Mouse (Mus musculus) heart, postnatal 14 days (tissue): ENCODE data around the gene Tmem198. TPM values are rescaled to one million over a fixed set of nuclear protein-coding genes. Genes with fewer than 3 reads are reported as not detected.

Experiments
- DNase-seq, 2 experiments: peaks; one replicate each; pipeline ENCODE4 v3.0.0; 2021 to 2022
- intact Hi-C: fragments of 180-260 bp; cut with DNase I; formaldehyde crosslinking; loops from one replicate; pipeline ENCODE4 v1.15.1; 2025
- total RNA-seq, 2 experiments: library from RNA; stranded (reverse); gene quantifications; 2 replicates each; pipeline ENCODE4 v1.2.3; 2021

The Tmem198 gene
- total RNA-seq, 2 experiments from 2014 or later: 0.26 to 0.88 TPM

DNA sequence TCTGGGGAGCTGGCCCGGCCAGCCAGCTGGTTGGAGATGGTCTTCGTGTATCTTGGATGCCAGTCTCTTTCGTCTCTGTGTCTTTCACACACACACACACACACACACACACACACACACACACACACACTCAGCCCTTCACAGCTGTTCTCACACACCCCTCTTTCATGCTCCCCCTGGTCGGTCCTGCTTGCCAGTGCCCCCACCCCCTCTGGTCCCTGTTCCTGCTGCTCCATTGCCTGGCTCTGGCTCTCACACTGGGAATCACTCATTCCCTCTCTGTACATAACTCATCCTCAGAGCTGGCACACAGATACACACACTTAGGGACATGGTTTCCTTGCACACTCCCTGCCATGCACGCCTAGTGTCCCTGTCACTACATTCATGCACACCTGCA, 27.4 kb upstream of the Tmem198 start:
- intact Hi-C loops: no loop called here
- DNase-seq: no peak

DNA sequence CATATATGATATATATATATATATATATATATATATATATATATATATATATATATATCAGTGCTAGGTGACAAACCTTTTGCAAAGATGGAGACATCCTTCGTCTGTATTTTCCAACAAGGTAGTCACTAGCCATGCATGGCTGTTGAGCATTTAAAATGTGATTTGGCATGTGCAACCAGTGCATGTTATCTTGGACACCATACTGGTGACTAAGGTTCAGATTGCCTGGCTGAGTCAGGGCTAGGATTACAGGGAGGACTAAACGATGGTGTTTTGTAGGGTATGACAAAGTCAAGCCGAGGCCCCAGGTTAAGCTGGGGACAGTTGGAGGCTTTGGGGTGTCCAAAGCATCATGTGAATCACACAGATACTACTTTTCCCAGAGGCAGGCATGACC, 23.9 kb upstream of the Tmem198 start:
- no peak for DNase-seq
- intact Hi-C loops: no loop called here

DNA sequence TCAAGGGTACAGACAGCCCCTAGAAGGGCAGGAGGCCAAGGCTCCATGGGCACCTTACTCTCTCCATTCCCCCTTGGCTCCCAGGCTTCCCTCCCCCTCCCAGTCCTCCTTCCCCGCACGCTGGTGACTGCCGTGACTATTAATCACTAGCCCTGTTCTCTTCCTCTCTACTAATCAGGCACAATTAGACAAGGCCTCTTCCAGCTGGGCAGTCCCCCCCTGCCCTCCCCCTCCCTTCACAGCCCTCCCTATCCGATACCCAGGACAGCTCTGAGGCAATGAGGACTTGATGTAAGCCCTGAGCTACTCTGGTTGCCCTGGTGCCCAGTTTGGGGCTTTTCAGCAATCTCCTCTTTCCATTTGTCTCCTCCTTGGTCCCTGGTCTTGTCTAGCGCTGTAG, 23.4 kb upstream of the Tmem198 start:
- intact Hi-C loops: no loop called here
- no peak for DNase-seq

DNA sequence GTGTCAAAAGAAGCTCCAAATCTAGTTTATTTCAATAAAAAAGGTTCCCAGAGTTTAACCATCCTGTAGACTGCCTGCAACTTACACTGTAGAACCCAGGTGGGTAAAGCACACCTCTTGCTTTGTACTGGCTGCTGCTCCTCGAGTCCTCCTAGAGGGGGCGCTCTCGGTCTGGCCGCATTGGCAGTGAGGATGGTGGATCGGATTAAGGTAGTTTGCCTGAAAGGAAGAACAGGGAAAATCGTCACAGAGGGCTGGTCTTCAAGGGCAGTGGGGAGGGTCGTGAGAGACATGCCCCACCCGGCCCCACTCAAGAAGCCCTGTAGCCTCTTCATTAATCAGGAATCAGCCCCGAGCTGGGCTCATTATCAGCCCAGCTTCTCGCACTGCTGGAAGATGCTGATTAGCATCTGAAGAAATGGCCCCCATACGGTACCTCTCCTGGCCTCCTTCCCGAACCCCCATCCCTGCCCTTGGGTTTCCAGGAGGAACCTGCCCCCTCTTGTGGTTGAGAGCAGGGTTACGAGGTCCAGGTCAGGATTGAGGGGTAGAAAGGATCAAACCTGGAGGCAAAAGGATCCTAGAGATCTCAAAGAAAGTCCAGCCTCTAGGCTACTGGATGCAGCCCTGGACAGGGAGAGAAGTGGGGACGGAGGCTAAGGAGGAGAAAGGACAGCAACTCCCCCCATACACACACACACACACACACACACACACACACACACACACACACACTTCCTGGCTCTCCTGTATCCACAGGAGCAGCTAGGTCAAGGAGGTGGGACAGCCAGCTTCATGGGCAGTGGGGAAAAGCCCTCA, 22.4 kb upstream of the Tmem198 start:
- no peak for DNase-seq
- intact Hi-C loops: no loop called here

DNA sequence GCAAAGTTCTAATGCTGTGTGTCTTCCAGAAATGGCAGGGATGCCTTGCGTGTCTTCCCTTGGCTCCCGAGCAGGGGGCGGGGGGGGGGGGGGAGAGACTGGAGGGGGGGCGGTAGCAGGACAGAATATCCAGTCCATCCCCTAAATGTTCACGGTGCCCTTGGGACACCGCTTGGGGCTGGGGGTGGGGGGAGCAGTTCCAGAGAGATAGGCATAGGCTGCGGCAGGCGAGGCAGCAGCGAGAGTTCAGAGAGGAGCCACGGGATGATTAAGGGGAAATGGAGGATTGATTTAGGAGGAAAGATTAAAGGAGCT, 21.7 kb upstream of the Tmem198 start:
- intact Hi-C loops: no loop called here
- DNase-seq: no peak

DNA sequence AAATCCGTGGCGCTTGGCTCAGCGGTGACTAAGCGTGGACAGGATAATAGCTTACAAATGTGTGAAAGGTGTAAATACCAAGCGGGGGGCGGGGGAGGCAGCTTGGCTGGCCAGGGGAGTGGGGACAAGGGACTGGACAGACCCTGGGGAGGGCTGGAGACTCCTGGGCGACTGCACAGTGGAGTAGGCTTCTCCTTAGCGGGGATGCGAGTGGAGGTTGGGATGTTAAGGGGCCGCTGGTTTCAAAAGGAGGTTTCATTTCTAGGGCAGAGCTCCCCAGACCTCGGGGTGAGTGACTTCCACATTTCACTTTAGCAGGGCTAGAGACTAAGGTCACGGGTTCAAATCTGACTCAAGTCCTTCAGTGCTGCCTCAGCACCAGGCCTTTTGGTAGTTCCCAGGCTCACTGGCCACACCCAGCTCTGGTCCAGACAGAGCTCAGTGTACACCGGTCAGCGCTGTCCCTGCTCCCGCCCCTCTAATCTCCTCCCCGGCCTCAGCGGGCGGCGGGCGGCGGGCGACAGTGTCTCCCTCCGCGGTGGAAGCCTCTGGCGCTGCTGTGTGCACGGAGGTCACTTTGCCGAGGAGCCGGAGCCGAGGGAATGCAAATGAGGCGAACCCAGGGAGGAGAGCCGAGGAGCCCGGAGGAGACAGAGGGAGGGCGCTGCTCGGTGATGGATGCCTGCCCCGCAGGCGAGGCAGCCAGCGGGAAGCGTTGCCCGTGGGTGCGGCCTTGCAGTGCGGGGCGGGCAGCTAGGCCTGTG, 21.1 kb upstream of the Tmem198 start:
- peak; percentile 54 to 56 for DNase-seq
- intact Hi-C loops: no loop called here

DNA sequence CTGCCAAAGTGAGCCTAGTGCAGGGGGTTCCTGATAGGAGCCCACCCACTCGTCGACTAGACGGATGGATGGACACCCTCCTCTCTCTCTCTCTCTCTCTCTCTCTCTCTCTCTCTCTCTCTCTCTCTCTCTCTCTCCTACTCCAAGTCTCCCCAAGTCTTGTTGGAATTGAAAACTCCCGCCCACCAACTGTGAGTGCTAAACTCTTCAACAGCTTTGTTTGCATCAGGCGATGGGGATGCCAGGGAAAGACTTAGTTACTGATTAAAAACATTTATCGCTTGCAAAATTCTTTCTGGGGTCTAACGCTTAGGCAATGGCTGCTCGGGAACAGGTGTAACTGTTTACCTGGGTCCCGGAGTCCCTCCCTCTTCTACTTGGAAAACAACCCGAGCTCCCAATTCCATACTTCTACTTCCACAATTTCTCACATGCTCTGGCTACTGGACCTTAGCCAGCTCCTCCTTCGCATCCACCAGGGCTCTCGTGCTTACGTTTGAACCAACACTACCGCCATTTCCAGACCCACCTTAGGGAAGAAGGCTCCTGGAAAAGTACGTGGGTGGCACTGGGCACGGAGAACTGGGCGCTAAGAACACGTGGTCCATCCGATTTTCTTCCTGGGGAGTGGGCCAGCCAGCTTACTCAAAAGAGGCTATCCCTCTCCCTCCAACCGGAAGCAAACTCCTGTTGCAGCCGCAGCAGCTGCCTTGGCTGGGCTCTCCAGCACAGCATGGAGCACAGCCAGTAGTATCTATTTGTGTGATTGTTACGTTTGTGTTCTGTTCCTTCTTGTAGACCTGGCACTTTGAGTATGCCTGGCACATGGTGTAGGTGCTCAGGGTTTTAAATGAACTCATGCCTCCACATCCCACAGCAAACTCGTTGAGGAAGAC, 20.3 kb upstream of the Tmem198 start:
- intact Hi-C loops: no loop called here

DNA sequence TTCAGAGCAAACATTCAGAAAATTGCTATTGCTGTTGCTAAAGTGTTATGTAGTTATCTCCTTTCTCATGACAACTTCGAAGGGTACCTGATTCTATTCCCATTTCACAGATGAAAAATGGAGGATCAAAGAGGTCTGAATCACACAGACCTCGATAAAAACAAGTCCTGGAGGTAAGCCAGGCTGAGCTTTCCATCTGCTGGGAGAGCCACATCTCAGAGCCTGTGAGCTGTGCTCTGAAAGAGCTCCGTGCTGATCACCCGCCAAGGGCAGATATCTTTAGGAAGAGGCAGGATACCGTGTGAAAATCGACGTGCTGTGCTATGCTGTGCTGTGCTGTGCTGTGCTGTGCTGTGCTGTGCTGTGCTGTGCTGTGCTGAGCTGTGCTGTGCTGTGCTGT, 19.0 kb upstream of the Tmem198 start:
- no peak for DNase-seq
- intact Hi-C loops: no loop called here

More for the DNA sequence above, 20.3 kb upstream of the Tmem198 start:
- DNase-seq: no peak

DNA sequence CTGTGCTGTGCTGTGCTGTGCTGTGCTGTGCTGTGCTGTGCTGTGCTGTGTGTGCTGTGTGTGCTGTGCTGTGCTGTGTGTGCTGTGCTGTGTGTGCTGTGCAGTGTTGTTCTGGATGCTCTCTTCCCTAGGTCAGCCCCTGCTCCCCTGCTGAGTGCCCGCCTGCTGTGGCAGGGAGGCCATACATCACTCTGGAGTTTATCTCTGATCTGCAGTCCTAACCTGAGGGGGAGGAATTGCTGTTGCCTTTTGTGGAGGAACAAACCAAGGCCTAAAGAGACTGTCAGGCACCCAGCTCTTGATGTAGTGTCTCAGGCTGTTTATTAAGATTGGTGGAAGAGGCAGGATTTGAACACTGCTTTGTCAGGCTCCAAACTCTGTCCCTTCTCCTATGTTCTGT, 16.7 kb upstream of the Tmem198 start:
- DNase-seq: no peak
- intact Hi-C loops: no loop called here

DNA sequence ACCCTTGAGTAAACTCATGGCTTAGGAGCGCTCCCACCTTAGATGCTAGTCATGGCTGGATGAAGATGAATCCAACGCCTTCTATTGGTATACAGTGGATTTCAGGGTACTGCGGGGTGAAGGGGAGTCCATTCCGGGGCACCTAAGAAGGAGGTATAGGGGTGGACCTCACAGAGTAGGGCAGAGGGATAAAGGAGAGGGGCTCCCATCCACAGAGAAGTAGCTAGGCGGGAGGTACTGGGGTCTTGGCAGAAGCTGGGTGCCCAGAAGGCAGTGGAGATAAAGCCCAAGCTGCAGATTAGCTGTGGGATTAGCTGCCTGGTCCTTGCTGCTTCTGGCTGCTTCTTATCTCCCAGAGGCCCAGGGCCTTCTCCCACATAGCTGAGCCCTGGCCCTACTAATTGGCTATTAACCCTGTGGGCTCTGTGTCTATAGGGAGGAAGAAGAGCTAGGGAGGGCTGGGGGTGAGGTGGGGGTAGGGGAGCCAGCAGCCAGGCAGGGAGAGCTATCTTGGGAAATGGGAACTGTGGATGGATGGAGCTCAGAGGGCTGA, 15.6 kb upstream of the Tmem198 start:
- DNase-seq: no peak
- intact Hi-C loops: no loop called here

DNA sequence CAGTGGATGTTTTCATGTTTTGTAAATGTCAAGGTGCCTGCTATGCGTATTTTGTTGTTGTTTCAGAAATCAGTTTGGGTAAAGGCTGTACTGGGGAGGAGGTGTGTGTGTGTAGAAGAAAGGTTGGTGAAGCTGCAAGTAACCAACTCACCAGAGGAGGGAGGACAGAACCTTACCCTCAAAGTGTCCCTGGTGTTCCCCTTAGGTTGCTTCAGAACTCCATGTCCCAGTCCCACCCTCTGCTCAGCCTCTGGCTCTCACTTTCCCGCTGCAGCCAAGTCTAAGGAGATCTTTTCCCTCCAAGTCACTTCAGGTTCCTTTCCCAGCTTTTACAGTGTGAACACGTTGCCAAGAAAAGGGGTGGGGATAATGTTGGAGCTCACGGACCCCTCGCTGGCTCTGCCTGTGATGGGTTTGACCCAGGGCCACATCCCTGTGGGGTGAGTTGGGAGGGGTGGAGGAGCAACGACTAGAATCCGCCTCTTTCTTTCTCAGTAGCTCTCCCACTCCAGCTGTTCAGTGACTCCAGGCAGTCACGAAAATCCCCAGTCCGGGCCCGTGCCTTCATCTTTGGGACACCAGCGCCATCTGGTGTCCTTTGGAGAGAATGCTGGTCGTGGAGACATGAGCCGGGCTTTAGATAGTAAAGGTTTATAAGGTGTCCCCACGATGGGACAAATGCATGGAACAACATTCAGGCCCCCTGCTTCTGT, 12.0 kb upstream of the Tmem198 start:
- intact Hi-C loops: loop anchor here (1.0 kb wide), 2 partner anchors 22 to 124 kb away; no protein-coding TSS in a partner anchor
- DNase-seq: peak; percentile 82 to 88

DNA sequence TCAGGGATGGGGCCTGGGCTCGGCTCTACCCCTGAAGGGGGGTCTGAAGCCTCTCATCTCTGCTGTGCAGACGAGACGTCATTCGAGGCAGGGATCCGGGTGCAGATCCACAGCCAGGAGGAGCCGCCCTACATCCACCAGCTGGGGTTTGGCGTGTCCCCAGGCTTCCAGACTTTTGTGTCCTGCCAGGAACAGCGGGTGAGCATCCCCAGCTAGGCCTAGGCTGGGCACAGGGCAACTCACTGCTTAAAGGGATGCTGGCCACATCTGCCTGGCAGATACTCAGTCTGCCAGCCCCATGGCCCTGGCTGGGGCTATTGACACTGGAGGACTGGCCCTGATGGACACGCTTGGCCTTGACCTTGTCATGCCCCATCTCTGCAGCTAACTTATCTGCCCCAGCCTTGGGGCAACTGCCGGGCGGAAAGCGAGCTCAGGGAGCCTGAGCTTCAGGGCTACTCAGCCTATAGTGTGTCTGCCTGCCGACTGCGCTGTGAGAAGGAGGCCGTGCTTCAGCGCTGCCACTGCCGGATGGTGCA, 10.0 kb upstream of the Tmem198 start:
- intact Hi-C loops: no loop called here
- no peak for DNase-seq

DNA sequence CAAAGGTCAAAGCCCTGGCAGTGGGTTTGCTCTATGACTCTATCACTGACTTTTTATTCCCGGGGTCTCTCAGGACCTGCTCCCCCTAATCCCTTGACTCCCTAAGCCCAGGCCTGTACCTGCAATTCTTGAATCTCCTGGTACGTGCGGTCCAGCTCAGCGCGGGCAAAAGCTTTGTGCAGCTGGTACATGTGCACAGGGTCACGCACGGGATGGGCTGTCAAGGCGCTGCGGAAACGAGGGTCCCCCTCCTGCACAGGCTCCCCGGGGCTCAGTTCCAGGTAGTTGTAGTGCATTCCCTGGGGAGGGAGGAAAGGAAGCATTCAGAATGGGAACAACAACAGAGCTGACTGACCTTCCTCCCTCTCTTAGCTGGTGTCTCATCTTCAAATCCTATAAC, 2.9 kb upstream of the Tmem198 start:
- DNase-seq: no peak
- intact Hi-C loops: no loop called here

DNA sequence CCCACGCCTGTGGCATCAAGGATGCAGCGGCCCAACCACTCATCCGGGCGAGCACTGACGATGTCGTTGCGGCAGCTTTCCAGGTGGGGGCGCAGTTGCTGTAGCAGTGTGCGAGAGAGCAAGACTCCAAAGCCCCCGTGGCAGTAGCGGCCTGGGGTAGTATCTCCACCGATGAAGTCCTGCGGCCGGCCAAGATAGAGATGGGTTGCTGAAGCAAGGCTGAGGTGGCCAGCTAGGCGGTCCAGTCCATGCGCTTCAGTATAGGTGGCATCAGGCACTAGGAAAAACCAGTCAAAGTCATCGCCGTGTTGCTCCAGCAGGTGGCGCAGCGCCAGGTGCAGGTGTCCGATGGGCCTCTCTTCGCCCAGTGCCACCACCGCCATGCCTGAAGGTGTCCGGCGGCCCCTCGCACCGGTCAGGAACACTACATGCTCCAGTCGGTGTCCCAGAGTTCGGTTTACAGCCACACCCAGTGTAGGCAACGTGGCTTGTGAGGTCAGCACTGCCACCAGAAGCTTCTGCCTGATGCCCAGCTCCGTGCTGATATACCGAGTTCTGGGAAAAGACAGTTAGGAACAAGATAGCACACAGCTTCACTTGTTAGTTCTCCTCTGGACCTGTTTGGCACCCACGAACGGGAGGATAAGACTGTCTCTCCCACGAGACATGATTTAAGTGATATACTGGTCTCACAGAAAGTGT, 1.9 kb upstream of the Tmem198 start:
- peak; percentile 81 to 85 for DNase-seq
- intact Hi-C loops: loop anchor here (1.0 kb wide), 2 partner anchors 82 to 121 kb away; no protein-coding TSS in a partner anchor

DNA sequence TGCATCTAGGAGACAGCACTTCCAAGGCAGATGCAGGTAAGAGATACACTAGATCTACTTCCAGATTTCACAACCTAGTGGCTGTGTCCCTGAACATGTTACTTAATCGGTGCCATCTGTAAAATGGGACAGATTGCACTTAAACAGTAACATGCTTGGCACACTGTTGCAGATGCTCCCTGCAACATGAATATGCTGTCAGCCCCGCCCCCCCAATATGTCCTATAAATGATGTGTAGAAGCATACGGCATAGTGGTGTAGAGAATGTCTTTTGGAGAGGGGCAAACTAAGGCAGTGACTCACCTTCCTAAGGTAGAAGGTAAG, 1.4 kb upstream of the Tmem198 start:
- intact Hi-C loops: loop anchor here (1.0 kb wide), 2 partner anchors 81 to 120 kb away; no protein-coding TSS in a partner anchor

DNA sequence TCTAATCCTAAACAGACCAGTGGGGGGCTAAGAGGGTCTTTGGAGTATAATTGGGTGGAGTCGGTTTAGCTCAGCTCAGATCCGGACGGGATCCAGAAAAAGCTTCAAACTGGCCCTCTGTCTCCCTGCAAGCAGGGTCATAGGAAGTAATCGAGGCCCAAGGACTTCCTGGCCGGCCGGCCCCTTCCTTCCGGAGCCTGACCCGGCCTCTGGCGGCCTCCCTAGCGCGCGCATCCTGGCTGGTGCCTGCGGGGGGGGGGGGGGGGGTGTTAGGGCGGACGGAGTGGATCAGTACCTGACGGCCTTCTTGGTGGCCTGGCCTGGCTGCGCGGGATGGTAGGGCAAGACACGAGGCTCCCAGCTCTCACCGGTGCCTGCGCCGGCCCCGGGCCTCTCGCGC, 835 bp upstream of the Tmem198 start:
- peak; percentile 61 to 62 for DNase-seq
- intact Hi-C loops: no loop called here

More for the DNA sequence above, 1.4 kb upstream of the Tmem198 start:
- DNase-seq: no peak

DNA sequence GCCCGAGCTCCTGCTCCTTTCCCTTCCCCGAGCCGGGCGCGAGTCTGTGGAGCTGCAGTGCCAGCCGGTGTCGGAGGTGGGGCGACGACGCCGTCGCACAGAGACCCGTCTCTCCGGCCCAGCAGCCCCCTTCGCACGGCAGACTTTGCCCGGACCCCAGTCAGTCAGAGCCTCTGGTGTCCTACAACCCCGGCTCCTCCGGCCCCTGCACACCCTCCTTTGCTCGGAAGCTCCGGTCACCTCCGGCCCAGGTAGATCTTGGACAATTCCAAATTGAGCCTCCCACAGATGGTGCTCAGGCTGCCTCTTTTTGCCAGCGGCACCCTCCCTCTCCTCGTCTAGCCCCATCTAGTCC, 280 bp downstream of the Tmem198 start:
- intact Hi-C loops: no loop called here
- no peak for DNase-seq

DNA sequence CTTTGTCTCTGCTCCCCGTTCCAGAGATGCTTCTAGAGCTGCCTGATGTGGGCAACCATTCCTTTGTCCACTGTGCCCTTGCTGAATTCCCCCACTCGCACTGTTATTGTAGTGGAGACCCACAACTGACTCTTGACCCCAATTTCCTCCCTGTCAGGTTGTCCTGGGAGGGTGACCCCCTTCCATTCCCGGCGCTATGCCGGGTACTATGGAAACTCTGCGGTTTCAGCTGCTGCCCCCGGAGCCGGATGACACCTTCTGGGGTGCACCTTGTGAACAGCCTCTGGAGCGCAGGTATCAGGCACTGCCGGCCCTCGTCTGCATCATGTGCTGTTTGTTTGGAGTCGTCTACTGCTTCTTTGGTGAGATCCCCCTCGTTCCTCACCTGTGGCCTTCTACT, 704 bp downstream of the Tmem198 start:
- intact Hi-C loops: loop anchor here (2.0 kb wide), 1 partner anchor 23 kb away; no protein-coding TSS in a partner anchor
- DNase-seq: no peak

DNA sequence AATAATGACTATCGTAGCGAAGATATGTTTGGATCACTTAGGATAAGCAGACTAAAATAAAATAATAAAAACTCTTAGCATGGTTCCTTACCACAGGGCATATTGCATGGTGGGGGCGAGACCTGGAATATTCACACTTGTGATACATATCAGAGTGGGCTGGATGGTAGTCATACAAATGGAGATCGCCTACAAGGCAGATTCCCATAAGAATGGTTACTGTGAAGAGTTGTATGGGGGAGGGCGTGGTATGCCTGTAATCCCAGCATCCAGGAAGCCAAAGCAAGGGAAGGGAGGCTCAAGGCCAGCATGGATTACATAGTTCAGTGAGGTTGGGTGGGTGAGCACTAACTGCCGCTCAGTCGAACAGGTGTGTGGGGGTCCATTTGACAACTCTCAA, 1.4 kb downstream of the Tmem198 start:
- DNase-seq: no peak
- intact Hi-C loops: loop anchor here (2.0 kb wide), 1 partner anchor 22 kb away; no protein-coding TSS in a partner anchor
